Mouse (Mus musculus): ENCODE results near the gene Trim9. TPM values are rescaled to one million over a fixed set of nuclear protein-coding genes. Genes with fewer than 3 reads are reported as not detected.
A peak's percentile ranks its signal among the peaks of the same experiment; 100 is the strongest.

The Trim9 gene
- total RNA-seq, 1 experiment from 2014 or later: 2.7 TPM

DNA sequence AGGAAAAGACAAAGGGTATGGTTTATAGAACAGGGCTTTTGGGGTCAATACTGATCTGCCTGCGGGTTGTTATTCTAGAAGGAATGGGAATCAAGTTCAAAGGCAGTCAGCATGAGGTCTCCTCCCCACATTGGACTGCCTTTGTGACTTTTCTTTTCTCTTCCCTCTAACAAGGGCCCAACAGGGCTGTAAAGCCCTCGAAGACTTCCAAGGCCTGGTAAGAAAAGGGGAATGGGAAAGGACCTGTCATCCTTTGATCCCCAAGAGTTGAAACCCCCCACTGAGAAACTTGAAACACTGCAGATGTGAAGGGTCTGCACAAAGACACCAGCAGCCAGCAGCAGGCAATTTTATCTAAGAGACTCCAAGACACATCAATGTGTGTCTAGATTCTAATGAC is 21.0 kb downstream of the Trim9 start:
- no peak for DNase-seq

DNA sequence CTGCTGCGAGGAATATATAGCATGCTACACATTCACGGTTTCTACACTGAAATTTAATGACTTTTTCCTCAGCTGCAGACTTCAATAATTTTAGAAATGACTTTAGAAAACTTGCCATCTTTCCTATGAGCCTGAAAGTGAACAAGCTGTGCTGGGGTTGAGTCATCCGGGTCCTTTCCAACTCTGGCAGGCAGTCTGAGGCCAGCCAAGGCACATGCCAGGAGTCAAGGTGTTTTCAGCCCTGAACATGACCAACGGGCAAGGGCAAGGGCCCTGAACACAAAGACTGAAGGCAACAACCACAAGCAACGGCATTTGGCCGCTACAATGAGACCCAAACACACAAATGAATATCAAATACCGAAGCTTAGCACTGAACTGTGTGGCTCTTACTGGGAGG is 21.6 kb downstream of the Trim9 start:
- DNase-seq: peak; percentile 38

- no peak for DNase-seq
These were observed 24.6 kb downstream of the Trim9 start for GRCm38 (mm10) chr12:70322790-70323189.

- no peak for DNase-seq
These were observed 31.3 kb downstream of the Trim9 start for GRCm38 (mm10) chr12:70316147-70316546.

- no peak for DNase-seq
These were observed 39.5 kb downstream of the Trim9 start for GRCm38 (mm10) chr12:70307881-70308280.

GRCm38 (mm10) chr12:70307062-70307461 is 40.4 kb downstream of the Trim9 start:
- no peak for DNase-seq

- no peak for DNase-seq
These were observed 43.4 kb downstream of the Trim9 start for GRCm38 (mm10) chr12:70304014-70304413.

DNA sequence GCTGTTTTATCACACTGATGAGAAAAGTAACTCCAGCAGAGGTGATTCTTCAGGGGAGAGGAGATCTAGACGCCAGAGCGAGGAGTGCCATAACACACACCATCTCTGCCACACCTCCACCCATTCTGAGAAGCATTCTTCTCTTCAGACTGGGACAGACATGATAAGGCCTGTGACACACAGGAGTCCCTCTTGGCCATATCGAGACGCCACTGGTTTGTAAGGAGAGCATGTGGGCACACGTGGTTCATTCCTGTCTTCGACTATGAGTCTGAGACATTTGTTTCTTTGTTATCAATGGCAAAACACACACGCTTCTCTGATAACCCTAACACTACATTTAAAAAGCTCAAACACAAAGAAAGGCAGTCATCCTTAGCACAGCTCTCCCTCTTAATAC is 43.9 kb downstream of the Trim9 start:
- no peak for DNase-seq

GRCm38 (mm10) chr12:70302022-70302720 is 45.2 kb downstream of the Trim9 start:
- no peak for DNase-seq

- DNase-seq: no peak
These were observed 53.3 kb downstream of the Trim9 start for GRCm38 (mm10) chr12:70293927-70294684.

- no peak for DNase-seq
These were observed 54.1 kb downstream of the Trim9 start for GRCm38 (mm10) chr12:70293165-70293926.

GRCm38 (mm10) chr12:70285521-70285920 is 61.9 kb downstream of the Trim9 start:
- no peak for DNase-seq

DNA sequence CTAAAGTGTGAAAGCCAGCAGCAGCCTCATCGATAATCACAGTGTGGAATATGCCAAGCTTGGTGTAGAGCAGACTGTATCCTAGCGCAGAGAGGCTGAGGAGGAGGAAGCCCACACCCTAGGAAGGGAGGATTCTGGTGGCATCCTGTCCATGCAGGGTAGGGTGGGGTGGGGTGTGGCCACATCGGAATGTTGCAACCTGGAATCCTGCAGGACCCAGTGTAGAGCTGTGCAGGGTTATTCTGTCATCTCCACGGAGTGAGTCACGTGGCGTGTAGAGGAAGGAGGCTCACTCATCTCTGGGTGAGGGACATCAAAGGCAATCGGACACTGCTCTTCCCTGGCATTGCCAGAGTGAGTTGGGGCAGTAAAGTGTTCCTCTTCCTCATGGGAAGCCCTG is 62.4 kb downstream of the Trim9 start:
- no peak for DNase-seq

- DNase-seq: peak; percentile 62
These were observed 64.2 kb downstream of the Trim9 start for GRCm38 (mm10) chr12:70283116-70283731.

- DNase-seq: no peak
These were observed 66.5 kb downstream of the Trim9 start for GRCm38 (mm10) chr12:70280930-70281329.

DNA sequence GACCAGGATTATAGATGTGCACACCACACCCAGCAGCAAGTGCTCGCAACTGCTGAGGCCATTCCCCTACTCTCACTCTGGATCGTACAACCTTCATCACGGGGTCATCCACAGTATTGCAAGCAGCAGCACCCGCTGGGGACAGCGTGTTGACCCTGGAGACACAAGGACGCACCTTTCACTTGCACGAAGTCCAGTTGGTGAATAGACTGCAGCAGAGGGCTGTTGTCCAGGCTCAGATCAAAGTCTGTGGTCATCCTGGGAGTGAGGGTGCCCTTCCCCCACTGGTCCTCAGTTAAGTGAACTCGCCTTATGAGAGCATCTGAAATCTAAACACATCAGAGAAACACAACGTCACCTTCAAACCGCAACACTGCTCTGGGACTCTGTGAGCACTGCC is 67.0 kb downstream of the Trim9 start:
- no peak for DNase-seq

GRCm38 (mm10) chr12:70277071-70277939 is 70.1 kb downstream of the Trim9 start:
- DNase-seq: no peak

GRCm38 (mm10) chr12:70269724-70270123 is 77.7 kb downstream of the Trim9 start:
- DNase-seq: no peak

DNA sequence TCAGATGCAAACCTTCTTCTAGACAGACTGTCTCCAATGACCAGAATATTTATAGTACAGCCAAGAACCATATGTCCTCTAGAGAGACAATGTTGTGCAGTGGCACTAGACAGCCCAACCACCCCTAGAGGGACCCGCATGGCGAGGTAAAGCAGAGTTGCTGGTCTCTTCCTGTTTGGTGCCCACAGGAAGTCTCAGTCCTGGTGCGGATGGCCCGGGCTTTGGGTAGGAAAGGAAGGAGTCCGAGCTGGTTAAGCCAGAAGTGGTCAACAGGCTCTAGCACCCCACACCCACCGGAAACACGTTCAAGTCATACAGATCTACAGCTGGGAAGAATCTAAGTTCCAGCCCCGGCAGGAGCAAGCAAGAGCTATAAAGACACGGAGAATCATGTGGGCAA is 80.1 kb downstream of the Trim9 start:
- no peak for DNase-seq

DNA sequence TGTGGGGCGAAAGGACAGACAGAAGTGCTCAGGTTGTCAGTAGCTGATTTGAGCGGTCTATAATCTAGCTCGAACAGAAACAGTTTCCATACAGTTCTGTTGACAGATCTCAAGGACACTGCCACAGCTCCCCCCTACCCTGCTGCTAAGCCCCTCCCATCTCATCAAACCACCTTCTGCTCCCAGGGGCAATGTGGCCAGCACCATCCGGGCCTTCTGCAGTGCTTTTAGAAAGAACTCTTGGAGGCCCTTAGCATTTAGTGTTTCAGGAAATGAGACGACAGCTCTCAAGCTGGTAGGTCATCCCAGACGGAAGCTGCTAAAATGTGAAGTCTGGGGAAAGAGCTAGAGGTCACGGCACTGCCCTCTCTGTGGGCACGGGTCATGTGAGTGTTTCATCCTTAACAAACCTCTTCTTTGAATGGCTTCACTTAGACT is 80.9 kb downstream of the Trim9 start:
- DNase-seq: no peak

- no peak for DNase-seq
These were observed 83.7 kb downstream of the Trim9 start for GRCm38 (mm10) chr12:70263721-70264120.
